Mouse (Mus musculus): ENCODE data around the gene Gpsm3. TPM values are rescaled to one million over a fixed set of nuclear protein-coding genes. Genes with fewer than 3 reads are reported as not detected.
"Not testable (repeated sequence)": the region's sequence is repeated elsewhere in the genome, so short reads cannot be mapped to it uniquely, and the experiment has no call there.

The Gpsm3 gene
- polyA plus RNA-seq (2015; fragmentation: Nextera tagmentation; extraction: Ambion mirVana), result 228 and 241 TPM in 2 replicates

DNA sequence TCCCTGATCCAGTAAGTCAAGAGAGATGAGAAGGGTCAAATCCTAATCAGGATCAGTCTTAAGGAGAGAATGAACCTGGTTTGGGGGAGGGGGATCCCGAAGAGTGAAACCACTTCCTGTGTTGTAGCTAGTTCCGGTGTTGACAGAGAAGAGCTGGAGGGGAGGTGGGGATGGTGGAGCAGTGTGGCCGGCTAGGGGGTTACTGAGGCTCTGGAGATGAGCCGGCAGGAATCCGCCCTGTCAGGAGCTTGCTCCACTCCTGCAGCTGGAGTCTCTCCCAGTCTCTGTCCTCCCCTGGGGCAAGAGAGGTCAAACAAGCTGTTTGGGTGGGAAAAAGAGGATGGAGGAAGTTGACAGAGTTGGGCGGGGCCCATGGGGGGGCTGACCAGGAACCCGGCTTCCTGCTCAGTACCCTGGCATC, at the start of gene Gpsm3:
Gpsm3 (plus strand) TSS at position 126 of the 421 bp plus-strand sequence.
- DNase-seq (ENCODE audit: low spot score), result peak; percentile 77

- not testable (repeated sequence) for DNase-seq (ENCODE audit: low spot score)
Measured at GRCm38 (mm10) chr17:34543567-34543966, 46.0 kb upstream of the Gpsm3 start.

DNA sequence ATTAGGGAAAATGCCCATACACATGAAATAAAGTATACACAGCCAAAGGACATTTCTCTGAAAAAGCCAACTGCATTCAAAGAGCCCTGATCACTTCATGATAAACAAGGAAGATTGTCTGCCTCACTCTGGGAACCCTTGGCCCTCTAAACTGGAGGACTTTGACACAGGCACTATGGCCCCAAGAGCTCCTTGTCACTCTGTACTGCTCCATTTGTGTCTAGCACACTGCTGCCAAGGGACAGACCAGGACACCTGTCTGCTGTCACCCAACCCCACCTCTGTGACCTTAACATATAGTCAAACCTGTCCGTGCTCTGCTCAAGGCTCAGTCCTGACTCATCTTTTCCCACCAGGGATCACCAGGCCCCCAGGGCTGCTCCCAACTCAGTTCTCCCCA, 42.8 kb upstream of the Gpsm3 start:
- no peak for DNase-seq (ENCODE audit: low spot score)

- no peak for DNase-seq (ENCODE audit: low spot score)
Measured at GRCm38 (mm10) chr17:34547601-34548000, 42.0 kb upstream of the Gpsm3 start.

DNA sequence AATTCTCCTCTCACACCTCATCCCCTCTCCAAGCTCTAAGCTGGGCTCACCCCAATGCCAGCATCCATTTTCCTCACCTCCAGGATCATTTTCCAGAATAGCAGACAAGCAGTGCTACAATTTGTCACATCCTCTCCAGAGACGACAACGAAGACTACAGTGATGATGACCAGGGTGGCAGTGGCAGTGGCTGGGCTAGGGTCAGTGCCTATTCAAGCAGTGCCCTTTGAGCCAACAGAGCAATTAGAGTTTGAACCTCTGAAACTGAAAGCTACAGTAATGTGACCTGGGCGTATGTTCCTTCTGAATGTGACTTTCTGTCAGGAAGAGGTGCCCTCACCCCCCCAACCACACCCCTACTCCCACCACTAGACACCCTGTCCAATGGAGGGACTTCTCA, 40.5 kb upstream of the Gpsm3 start:
- no peak for DNase-seq (ENCODE audit: low spot score)

- no peak for DNase-seq (ENCODE audit: low spot score)
Measured at GRCm38 (mm10) chr17:34549843-34550242, 39.8 kb upstream of the Gpsm3 start.

DNA sequence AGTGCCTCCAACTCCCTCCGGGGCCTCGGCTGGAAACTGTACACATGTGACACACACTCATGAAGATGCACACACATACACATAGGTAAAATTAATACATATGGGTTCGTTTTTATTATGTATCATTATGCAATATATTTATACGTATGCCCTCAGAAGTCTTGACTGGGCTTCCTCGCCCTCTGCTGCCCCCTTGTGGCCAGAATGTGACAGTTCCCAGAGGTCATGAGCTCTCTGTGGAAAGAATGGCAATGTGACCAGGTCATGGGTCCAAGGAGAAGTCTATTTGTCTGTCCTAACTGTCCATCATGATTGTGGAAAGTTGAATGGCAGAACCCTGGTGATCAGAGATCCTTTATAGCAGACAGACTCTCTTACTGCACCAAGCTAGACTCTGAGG, 34.1 kb upstream of the Gpsm3 start:
- peak; percentile 72 for DNase-seq (ENCODE audit: low spot score)

DNA sequence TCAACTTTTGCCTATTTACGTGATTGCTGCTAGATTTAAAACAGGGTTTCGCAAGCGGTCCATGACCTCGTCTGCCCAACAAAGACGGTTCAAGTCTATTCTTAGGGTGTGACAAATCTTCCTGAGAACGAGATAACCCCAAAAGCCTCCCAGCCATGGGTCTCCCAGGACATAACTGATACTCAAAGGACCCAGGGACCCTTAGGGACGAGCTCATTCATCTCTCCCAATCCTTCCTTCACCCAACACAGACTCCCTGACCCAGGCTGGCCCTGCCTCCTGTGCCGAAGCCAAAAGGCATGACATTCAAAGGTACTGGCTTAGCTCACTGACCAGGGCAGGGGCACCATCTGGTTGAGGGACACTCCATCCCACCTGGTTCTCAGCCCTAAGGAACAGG, 33.2 kb upstream of the Gpsm3 start:
- no peak for DNase-seq (ENCODE audit: low spot score)

DNA sequence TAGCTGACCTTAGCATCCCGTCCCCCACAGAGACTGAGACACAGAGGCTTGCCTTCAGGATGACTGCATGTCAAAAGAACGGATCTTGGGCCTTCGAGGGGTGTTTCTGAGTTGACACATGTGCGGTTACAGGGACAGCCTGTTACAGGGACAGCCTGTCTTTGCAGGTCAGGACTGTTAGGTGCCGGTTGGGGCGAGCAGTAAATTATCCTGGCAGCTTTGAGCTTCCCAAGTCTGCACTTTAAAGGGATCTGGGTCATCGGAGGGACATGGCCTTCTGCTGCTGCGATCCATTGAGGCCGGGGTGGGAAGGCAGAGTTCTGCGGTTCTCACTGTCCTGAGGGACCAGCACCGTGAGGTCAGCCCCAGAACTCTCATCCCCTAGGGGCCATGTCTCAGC, 32.2 kb upstream of the Gpsm3 start:
- no peak for DNase-seq (ENCODE audit: low spot score)

- no peak for DNase-seq (ENCODE audit: low spot score)
Measured at GRCm38 (mm10) chr17:34559116-34559515, 30.5 kb upstream of the Gpsm3 start.

DNA sequence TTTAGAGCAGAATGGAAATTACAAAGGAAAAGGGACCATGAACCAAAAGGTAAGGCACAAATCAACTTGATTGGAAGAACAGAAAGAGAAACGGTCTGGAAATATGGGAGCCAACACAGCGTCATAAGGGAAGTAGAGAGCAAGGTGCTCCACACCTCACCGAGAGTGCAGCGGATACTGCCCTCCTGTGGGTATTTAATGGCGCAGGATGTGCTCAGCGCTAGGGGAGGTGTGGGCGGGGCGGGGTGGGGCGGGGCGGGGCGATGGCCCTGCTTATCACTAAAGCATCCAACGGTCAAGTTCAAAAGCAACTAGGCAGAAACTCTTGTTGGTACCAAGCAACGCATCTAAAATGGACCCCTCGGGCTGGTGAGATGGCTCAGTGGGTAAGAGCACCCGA, 29.7 kb upstream of the Gpsm3 start:
- peak; percentile 34 for DNase-seq (ENCODE audit: low spot score)

DNA sequence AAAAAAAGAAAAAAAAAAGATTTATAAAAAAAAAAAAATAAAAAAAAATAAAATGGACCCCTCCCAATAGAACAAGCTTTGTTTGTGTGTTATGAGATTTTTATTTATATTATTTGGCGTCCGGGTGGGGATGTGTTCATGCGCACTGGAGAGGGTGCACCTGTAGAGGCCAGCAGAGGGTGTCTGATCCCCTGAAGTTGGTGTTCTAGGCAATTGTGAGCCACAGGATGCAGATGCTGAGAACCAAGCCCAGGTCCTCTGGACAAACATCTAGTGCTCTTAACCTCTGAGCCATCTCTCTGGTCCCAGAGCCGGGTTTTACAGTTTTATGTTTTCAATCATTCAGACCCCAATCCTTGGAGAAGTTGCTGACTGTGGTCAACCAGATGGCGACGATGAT, 29.2 kb upstream of the Gpsm3 start:
- no peak for DNase-seq (ENCODE audit: low spot score)

DNA sequence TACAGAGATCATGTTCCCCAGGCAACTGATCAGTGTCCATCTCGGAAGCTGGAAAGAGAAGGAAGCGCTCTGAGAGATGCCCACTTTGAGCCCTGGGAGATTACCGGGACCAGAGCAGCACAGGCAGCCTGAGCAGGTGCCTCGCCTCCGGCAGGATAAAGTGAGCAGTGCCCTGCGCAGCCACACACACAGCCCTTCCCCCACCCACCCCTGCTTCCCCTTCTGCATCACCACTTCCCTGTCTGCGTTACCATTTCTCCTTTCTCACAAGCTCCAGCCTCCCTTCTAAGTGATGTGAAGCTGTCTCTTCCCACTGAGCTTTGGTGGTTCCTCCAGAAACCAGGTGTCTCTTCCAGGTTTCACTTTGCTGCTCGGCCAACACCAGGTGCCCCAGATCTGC, 28.4 kb upstream of the Gpsm3 start:
- peak; percentile 17 for DNase-seq (ENCODE audit: low spot score)

DNA sequence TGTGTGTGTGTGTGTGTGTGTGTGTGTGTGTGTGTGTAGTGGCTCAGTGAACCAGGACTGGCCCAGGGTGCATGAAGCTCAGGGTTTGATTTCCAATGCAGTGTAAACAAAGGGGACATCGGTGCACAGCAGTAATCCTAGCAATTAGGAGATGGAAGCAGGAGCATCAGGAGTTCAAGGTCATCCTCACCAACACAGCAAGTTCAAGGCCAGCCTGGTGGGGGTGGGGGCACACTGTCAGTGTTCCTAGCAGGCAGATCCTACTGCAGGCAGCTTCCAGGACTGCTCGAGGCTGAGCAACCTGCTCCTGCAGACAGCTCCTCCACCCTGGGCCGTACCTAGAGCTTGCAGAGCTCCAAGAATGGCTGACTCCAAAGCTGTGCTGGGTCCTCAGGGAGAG, 27.0 kb upstream of the Gpsm3 start:
- DNase-seq (ENCODE audit: low spot score), result no peak

- DNase-seq (ENCODE audit: low spot score), result no peak
Measured at GRCm38 (mm10) chr17:34563354-34563753, 26.3 kb upstream of the Gpsm3 start.

DNA sequence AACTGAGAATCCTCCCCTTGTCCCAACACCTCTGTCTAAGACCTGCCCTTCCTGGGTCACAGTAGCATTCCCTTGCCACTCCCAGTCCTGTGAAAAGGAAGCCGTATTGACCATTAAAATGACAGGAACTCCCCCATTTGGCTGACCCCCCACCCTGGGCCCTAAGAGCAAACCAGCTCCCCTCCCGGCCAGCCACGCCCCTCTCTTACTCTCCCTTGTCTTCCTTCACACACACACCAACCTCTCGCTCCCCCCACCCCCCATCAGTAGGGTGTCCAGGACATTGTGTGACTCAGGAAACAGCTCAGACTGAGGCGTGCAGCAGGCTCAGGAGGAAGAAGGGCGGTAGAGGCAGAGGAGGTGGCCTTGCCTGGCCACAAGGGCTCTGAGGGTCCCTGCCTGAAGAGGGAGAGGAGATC, 25.6 kb upstream of the Gpsm3 start, which contains the start of gene Notch4:
Notch4 (plus strand) TSS at position 266 of the 419 bp plus-strand sequence.
- no peak for DNase-seq (ENCODE audit: low spot score)

DNA sequence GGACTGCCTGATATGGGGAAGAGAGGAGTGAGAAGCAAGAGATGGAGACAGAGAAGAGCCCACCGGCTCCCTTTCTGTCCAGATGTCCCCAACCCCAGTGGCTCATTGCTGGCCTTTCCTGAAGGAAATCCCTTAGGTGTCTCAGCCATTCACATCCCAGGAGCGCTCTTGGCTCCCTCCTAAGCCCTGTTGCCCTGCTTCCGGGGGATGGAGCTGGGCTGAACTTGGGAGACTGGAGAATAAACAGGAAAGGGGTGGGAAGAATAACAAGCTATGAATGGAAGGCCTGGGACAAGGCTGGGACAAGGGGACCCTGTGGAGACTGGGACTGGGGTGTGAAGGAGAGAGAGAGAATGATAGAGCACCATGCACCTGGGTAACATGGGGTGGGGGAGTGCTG, 24.8 kb upstream of the Gpsm3 start:
- DNase-seq (ENCODE audit: low spot score), result no peak

- no peak for DNase-seq (ENCODE audit: low spot score)
Measured at GRCm38 (mm10) chr17:34567311-34567710, 22.3 kb upstream of the Gpsm3 start.

DNA sequence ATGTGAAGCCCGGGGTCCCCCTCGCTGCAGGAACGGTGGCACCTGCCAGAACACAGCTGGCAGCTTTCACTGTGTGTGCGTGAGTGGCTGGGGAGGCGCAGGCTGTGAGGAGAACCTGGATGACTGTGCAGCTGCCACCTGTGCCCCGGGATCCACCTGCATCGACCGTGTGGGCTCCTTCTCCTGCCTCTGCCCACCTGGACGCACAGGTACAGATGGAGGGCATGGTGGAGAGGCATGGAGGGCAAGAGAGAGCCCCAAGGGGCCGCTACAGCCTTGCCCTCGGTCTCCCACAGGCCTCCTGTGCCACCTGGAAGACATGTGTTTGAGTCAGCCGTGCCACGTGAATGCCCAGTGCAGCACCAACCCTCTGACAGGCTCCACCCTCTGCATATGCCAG, 21.2 kb upstream of the Gpsm3 start:
- no peak for DNase-seq (ENCODE audit: low spot score)

DNA sequence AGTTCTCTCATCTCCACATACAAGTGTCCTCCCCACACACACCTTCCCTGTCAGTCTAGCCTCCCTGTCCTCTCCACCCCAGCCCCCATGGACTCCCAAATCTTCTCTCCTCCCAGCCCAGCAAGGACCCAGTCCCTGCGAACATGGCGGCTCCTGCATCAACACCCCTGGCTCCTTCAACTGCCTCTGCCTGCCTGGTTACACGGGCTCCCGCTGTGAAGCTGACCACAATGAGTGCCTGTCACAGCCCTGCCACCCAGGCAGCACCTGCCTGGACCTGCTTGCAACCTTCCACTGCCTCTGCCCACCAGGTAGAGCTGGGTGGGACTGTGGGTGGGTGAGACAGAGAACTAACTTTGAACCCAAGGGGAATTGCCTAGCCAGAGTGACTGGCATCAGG, 19.7 kb upstream of the Gpsm3 start:
- no peak for DNase-seq (ENCODE audit: low spot score)

- no peak for DNase-seq (ENCODE audit: low spot score)
Measured at GRCm38 (mm10) chr17:34571875-34572274, 17.7 kb upstream of the Gpsm3 start.

- no peak for DNase-seq (ENCODE audit: low spot score)
Measured at GRCm38 (mm10) chr17:34572361-34572760, 17.2 kb upstream of the Gpsm3 start.

DNA sequence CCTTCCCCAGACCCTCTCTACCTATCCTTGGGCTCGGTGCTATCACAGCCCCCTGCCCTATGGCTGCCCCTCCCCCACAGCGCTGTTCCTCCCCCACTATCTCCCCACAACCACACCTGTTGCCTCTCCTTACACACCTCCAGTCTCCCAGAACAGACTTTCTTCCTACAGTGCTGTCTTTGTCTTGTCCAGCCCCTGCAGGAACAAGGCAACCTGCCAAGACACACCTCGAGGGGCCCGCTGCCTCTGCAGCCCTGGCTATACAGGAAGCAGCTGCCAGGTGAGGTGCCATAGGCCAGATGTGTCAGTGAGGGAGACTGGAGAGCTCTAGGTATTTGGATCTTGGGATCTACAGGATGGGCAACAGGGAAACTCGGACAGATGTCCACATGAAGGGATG, 13.0 kb upstream of the Gpsm3 start:
- no peak for DNase-seq (ENCODE audit: low spot score)

DNA sequence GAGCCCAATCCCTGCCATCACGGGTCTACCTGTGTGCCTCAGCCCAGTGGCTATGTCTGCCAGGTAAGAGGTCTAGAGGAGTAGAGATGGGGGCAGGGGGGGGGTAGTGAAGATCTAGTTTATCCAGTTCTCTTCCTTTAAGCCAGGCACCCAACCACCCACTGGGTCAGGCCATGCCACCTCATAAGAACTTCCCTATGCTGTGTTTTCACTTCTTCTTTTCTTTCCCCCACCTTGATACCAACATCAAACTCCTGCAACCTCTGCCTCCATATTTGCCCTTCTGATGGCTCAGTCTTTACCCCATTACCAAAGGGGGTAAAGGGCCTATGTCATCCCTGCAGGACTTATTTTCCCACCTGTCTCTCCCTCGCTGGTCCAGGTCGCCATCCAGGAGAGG, 11.5 kb upstream of the Gpsm3 start:
- no peak for DNase-seq (ENCODE audit: low spot score)
